Mouse (Mus musculus): ENCODE results near the gene Csf3r. TPM values are rescaled to one million over a fixed set of nuclear protein-coding genes. Genes with fewer than 3 reads are reported as not detected.

Csf3r gene
- polyA plus RNA-seq, 1 experiment from 2014 or later: 1.7 TPM

GRCm38 (mm10) chr4:126090848-126091124 is 66.4 kb downstream of the Csf3r start:
- WGBS: 69% methylated on average over 4 of the region's 4 CpGs
- Histone ChIP-seq H3K4me3 (no peak overlapping the region), H3K27ac (no peak overlapping the region), H3K4me1 (no peaks in the 10 kb centered on the region), H3K9me3 (no peaks in the 10 kb centered on the region), H3K36me3 (no peaks in the 10 kb centered on the region), H3K4me2 (no peak overlapping the region), H3K27me3 (no peaks in the 10 kb centered on the region), H3K9ac (no peak overlapping the region)
- ATAC-seq (ENCODE audit: borderline replicate concordance, extremely low read depth, low FRiP score, low TSS enrichment): no peak

GRCm38 (mm10) chr4:126091873-126092272 is 67.5 kb downstream of the Csf3r start:
- Histone ChIP-seq H3K36me3 (no peaks in the 10 kb centered on the region), H3K27ac (no peak overlapping the region), H3K9ac (no peak overlapping the region), H3K4me1 (peaks cover under 1% of the 10 kb centered on the region; the same call in 1 of the 2 replicates), H3K27me3 (no peaks in the 10 kb centered on the region), H3K4me3 (no peak overlapping the region), H3K9me3 (no peaks in the 10 kb centered on the region), H3K4me2 (no peak overlapping the region)
- no peak for ATAC-seq (ENCODE audit: borderline replicate concordance, extremely low read depth, low FRiP score, low TSS enrichment)
- 70% methylated on average over 8 of the region's 8 CpGs for WGBS

Other genes with a start within 250 kb of the Csf3r start
- gene Mrps15, start 22.4 kb downstream of the Csf3r start, polyA plus RNA-seq (2015; fragmentation: Nextera tagmentation; extraction: Ambion mirVana): 127 and 130 TPM in 2 replicates
- 20.1 and 22.8 TPM in 2 replicates for gene Oscp1, start 34.0 kb downstream of the Csf3r start, polyA plus RNA-seq (2015; fragmentation: Nextera tagmentation; extraction: Ambion mirVana)
- gene Lsm10, start 72.1 kb downstream of the Csf3r start, polyA plus RNA-seq (2015; fragmentation: Nextera tagmentation; extraction: Ambion mirVana): 50.3 and 54.1 TPM in 2 replicates
- 37.8 and 40.7 TPM in 2 replicates for gene Stk40, start 79.4 kb downstream of the Csf3r start, polyA plus RNA-seq (2015; fragmentation: Nextera tagmentation; extraction: Ambion mirVana)
- gene Eva1b, start 123.2 kb downstream of the Csf3r start, polyA plus RNA-seq (2015; fragmentation: Nextera tagmentation; extraction: Ambion mirVana): 95.9 and 101 TPM in 2 replicates
- 7.2 and 9.4 TPM in 2 replicates for gene Sh3d21, start 138.9 kb downstream of the Csf3r start, polyA plus RNA-seq (2015; fragmentation: Nextera tagmentation; extraction: Ambion mirVana)
- 228 and 230 TPM in 2 replicates for gene Thrap3, start 178.2 kb downstream of the Csf3r start, polyA plus RNA-seq (2015; fragmentation: Nextera tagmentation; extraction: Ambion mirVana)
- gene Map7d1, start 231.8 kb downstream of the Csf3r start, polyA plus RNA-seq (2015; fragmentation: Nextera tagmentation; extraction: Ambion mirVana): 40.8 and 45.3 TPM in 2 replicates
- 106 and 108 TPM in 2 replicates for gene Trappc3, start 237.8 kb downstream of the Csf3r start, polyA plus RNA-seq (2015; fragmentation: Nextera tagmentation; extraction: Ambion mirVana)

Data from lung, embryonic 15.5 days (tissue).